Mouse (Mus musculus): ENCODE measurements around the gene Clic4. TPM values are rescaled to one million over a fixed set of nuclear protein-coding genes. Genes with fewer than 3 reads are reported as not detected.

The Clic4 gene
- total RNA-seq, 2 experiments from 2014 or later = 251 to 264 TPM

DNA sequence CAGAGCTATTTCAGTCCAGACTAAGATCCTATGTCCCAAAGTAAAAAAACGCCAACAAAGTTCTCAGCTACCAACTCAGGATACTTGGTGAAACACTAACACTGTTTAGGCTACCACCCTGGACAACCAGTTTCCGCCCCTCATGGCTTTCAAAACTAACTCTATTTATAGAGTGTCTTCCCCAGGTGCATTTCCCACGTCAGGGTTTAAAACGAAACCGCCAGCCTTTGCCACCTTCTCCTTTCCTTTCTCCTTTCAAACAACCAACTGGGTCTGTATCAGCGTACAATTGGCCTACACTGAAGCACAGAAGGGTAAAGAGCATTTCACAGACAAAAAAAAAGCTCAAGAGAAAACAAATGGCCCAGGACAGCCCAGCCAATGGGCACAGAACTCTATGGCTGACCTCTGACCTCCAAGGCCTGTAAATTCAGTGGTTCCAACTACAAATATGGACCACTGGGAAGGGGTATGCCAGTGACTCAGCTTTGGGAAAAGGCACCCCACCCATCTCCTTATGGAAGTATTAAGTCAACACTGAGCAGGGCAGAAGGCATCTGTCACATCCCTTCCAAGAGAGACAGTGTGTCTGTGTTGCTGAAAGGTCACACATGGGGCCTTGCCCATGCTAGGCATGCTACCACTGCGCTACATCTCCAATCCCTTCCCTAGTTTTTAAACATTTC lies 2.8 kb downstream of the Clic4 start:
- DNase-seq = no peak

DNA sequence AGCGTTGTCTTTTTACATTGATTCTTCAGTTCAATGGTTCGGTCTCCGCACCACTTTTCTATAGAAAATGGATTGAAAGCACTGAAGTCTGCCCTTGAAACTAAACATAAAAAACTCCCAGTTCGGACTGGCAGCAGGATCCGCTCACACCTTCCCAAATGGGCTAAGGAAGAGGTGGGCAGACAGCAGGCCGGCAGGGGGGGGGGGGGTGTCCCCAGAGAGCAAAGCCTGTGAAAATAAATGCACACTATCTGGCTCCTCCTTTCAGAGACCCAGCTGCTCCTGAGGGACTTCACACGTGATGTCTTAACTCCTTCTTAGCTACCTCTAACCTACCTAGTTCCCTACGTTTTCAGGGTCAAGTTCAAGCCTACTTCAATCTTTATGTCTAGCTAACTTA lies 5.1 kb downstream of the Clic4 start:
- DNase-seq = no peak
- intact Hi-C loops (cut with DNase I) = loop anchor here (1.0 kb wide), 1 partner anchor 12 kb away; no protein-coding TSS in a partner anchor

More for the DNA sequence above, 2.8 kb downstream of the Clic4 start:
- intact Hi-C loops (cut with DNase I) = loop anchor here (2.0 kb wide), 1 partner anchor 43 kb away; no protein-coding TSS in a partner anchor

DNA sequence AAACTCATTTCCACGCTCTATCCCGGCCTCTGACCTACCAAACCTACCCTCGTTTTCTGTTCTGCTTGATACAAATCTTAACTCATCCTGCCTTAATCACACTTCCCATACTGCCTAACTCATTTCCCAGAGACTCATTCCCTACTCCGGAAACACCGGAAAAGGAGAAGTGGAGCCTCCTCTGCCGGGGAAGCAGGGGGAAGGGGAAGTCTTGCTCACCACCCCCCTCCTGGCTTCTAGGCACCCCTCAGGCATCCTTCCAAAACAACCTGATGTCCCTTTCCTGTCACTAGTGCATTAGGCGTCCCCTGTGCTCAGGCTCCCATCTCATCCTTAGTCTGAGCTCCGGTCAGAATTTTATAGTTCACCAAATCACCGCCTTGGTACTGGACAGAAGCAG lies 5.6 kb downstream of the Clic4 start:
- intact Hi-C loops (cut with DNase I) = loop anchor here (1.0 kb wide), 1 partner anchor 12 kb away; no protein-coding TSS in a partner anchor
- peak; percentile 57 to 58 for DNase-seq

GRCm38 (mm10) chr4:135260434-135260833 lies 12.2 kb downstream of the Clic4 start:
- intact Hi-C loops (cut with DNase I) = no loop called here
- DNase-seq = no peak

GRCm38 (mm10) chr4:135258521-135258920 lies 14.1 kb downstream of the Clic4 start:
- peak in 1 of 2 experiments; percentile 57 for DNase-seq

GRCm38 (mm10) chr4:135257881-135258476 lies 14.6 kb downstream of the Clic4 start:
- intact Hi-C loops (cut with DNase I) = no loop called here
- no peak for DNase-seq

More at GRCm38 (mm10) chr4:135258521-135258920, 14.1 kb downstream of the Clic4 start:
- intact Hi-C loops (cut with DNase I) = no loop called here

- DNase-seq = no peak
- intact Hi-C loops (cut with DNase I) = no loop called here
Measured at GRCm38 (mm10) chr4:135256536-135257450, 15.8 kb downstream of the Clic4 start.

GRCm38 (mm10) chr4:135254770-135255169 lies 17.8 kb downstream of the Clic4 start:
- intact Hi-C loops (cut with DNase I) = loop anchor here (1.0 kb wide), 2 partner anchors 13 to 17 kb away; no protein-coding TSS in a partner anchor
- DNase-seq = no peak

DNA sequence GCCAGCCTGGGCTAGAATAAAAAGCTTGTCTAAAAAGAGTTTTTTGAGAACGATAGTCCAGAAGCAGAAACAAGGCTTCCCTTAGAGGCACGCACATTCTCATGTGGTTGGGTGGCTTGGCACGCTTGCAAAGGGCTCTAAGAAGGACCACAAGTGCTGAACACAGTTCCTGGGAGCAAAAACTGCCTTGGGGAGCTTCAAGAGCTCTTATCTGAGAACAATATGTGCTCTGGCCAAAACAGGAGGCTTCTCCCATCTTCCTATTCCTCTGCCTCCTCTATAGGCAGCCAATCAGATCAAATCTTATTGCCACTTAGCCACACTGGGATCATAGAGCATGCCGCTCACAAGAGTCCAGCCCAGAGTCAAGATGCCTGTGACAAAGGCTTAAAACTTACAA lies 18.3 kb downstream of the Clic4 start:
- peak; percentile 57 to 58 for DNase-seq
- intact Hi-C loops (cut with DNase I) = no loop called here

DNA sequence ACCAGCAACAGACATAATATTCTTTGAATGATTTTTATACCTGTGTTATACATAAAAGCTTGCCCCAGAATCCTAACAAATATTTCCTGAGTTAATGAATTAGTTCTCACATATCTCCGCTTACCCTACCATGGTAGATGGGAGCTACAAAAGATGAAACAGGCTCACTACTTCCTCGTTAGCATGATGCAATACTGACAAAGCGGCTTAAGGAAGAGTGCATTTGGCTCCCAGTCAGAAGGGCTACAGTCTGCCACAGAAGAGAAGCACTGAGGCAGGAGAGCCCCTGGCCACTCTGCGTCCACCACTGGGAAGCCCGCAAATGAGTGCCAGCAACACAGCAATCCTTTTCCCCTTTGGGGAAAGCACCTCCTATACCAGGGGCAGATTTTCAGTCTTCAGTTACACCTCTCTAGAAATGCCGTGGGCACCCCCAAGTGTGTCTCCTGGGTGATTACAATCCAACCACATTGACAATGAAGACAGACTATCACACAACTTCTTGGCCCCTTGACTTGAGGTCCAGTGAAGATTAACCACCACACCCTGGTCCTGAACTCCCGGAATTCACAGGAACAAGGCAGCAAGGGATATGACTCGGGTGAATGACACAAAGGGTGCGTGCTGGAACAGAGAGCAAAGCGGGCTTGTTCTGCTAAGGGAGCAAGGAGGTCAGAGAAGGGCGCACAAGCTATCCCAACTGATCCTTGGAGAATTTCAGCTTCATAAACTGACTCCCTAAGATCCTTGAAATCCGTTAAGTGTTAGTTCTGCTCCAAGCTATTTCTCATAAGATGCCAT lies 19.2 kb downstream of the Clic4 start:
- intact Hi-C loops (cut with DNase I) = no loop called here

GRCm38 (mm10) chr4:135251801-135252200 lies 20.8 kb downstream of the Clic4 start:
- intact Hi-C loops (cut with DNase I) = no loop called here
- DNase-seq = no peak

More for the DNA sequence above, 19.2 kb downstream of the Clic4 start:
- no peak for DNase-seq

- no peak for DNase-seq
- intact Hi-C loops (cut with DNase I) = no loop called here
Measured at GRCm38 (mm10) chr4:135248250-135249018, 24.2 kb downstream of the Clic4 start.

GRCm38 (mm10) chr4:135246866-135247756 lies 25.5 kb downstream of the Clic4 start:
- intact Hi-C loops (cut with DNase I) = no loop called here
- DNase-seq = no peak

DNA sequence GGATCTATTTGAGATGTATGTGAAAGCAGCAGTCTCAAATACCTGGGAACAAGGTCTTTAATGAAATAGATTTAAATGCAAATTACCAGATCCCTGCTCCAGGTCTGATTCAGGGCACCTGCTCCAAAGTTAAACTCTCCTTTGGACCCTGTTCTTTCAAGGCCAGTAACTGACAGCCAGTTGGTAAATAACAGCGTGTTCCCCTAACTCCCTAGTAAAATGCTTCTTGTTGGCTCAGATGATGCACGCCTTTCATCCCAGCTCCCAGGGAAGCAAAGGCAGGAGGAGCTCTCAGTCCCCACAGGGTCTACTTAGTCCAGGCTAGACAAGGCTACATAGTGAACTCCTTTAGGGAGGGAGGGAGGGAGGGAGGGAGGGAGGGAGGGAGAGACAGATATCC lies 26.2 kb downstream of the Clic4 start:
- no peak for DNase-seq

GRCm38 (mm10) chr4:135245841-135246240 lies 26.8 kb downstream of the Clic4 start:
- intact Hi-C loops (cut with DNase I) = no loop called here

More for the DNA sequence above, 26.2 kb downstream of the Clic4 start:
- intact Hi-C loops (cut with DNase I) = no loop called here

DNA sequence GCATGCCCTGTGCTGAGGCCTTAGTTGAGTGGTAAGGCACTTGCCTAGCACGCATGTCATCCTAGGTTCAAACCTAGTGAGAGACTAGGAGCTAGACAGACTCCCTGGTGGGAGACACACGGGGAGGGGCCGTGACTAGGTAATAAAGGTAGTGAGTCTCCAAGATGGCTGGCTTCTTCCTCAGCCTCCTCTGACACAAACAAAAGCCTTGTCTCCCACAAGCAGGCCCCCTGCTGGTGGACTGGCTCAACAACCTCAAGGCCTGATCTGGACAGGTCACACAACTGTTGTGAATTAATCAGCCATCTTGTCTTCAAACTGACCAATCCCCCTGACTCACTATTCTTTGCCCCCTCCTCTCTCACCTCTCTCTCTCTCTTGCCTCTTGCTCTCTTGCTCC lies 28.3 kb downstream of the Clic4 start:
- DNase-seq = peak in 1 of 2 experiments; percentile 46
- intact Hi-C loops (cut with DNase I) = no loop called here

More at GRCm38 (mm10) chr4:135245841-135246240, 26.8 kb downstream of the Clic4 start:
- DNase-seq = no peak

DNA sequence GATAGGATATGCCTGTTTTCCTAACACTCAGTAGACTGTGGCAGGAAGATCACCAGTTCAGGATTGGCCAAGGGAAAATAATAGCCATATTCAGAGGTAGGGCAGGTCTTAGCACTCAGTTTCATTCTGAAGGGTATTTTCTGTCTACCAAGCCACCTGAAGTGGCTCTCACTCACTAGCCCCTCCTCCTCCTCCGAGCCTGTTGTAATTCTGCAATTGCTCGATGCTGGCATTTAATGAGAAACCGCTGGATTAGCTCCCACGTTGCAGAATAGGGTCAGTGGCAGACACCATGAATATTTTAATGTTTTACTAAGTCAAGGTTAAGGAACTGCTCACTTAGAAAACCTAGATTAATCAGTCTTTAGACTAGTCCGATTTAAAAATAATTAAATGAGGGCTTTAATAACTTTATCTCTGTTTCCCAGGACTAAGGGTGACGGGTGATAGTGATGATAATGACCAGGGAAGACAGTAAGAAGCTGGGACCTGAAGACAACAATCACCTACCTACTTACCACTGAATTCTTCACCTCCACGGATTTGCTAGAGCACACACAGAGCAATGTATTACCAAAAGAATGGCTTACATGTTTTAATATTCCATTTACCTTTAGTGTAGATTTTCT lies 29.6 kb downstream of the Clic4 start:
- intact Hi-C loops (cut with DNase I) = no loop called here
- DNase-seq = no peak

GRCm38 (mm10) chr4:135242383-135242782 lies 30.2 kb downstream of the Clic4 start:
- DNase-seq = no peak
- intact Hi-C loops (cut with DNase I) = no loop called here

Measured in heart, postnatal 14 days (tissue).